Mouse (Mus musculus): ENCODE measurements around the gene Rasip1. TPM values are rescaled to one million over a fixed set of nuclear protein-coding genes. Genes with fewer than 3 reads are reported as not detected.
A peak's percentile ranks its signal among the peaks of the same experiment; 100 is the strongest.

Rasip1 gene
- polyA plus RNA-seq, 1 experiment, result 11.6 TPM

- Histone ChIP-seq H3K27me3 (ENCODE audit: control insufficient read depth, insufficient read depth, low read length) (peaks cover 36% of the 10 kb centered on the region), H3K27ac (ENCODE audit: insufficient read depth, low read depth, low read length) (no peak overlapping the region), H3K36me3 (ENCODE audit: control insufficient read depth, insufficient read depth, low read length) (no peaks in the 10 kb centered on the region), H3K4me1 (ENCODE audit: control insufficient read depth, insufficient read depth, insufficient read length, low read length) (peaks cover 2% of the 10 kb centered on the region), H3K4me3 (ENCODE audit: low read depth, low read length) (no peak overlapping the region)
- no peak for TF ChIP-seq CTCF (IDR thresholded peaks at IDR 0.05; ENCODE audit: extremely low read depth, insufficient read length, insufficient replicate concordance, low read depth, low read length)
- no peak for TF ChIP-seq POLR2A (IDR thresholded peaks at IDR 0.05; ENCODE audit: low read depth, low read length)
- 33% methylated on average over 35 of the region's 35 CpGs for WGBS
These were observed 5.2 kb downstream of the Rasip1 start for GRCm38 (mm10) chr7:45632499-45632898.

- H3K36me3 ChIP-seq (ENCODE audit: control insufficient read depth, insufficient read depth, low read length), result no peaks in the 10 kb centered on the region
- H3K27ac ChIP-seq (ENCODE audit: insufficient read depth, low read depth, low read length), result peak overlapping the region; percentile 6; the same call in 1 of the 2 replicates
- H3K4me3 ChIP-seq (ENCODE audit: low read depth, low read length), result no peak overlapping the region
- H3K4me1 ChIP-seq (ENCODE audit: control insufficient read depth, insufficient read depth, insufficient read length, low read length), result peaks cover 4% of the 10 kb centered on the region
- H3K27me3 ChIP-seq (ENCODE audit: control insufficient read depth, insufficient read depth, low read length), result peaks cover 25% of the 10 kb centered on the region
- 79% methylated on average over 11 of the region's 11 CpGs for WGBS
- TF ChIP-seq CTCF (IDR thresholded peaks at IDR 0.05; ENCODE audit: extremely low read depth, insufficient read length, insufficient replicate concordance, low read depth, low read length) (no peak), POLR2A (IDR thresholded peaks at IDR 0.05; ENCODE audit: low read depth, low read length) (no peak)
These were observed 7.8 kb downstream of the Rasip1 start for GRCm38 (mm10) chr7:45634946-45635681.

GRCm38 (mm10) chr7:45635711-45636688 is 8.7 kb downstream of the Rasip1 start:
- TF ChIP-seq CTCF (IDR thresholded peaks at IDR 0.05; ENCODE audit: extremely low read depth, insufficient read length, insufficient replicate concordance, low read depth, low read length), result no peak
- TF ChIP-seq POLR2A (IDR thresholded peaks at IDR 0.05; ENCODE audit: low read depth, low read length), result no peak
- Histone ChIP-seq H3K27ac (ENCODE audit: insufficient read depth, low read depth, low read length) (no peak overlapping the region), H3K4me1 (ENCODE audit: control insufficient read depth, insufficient read depth, insufficient read length, low read length) (peaks cover 4% of the 10 kb centered on the region), H3K4me3 (ENCODE audit: low read depth, low read length) (no peak overlapping the region), H3K36me3 (ENCODE audit: control insufficient read depth, insufficient read depth, low read length) (no peaks in the 10 kb centered on the region), H3K27me3 (ENCODE audit: control insufficient read depth, insufficient read depth, low read length) (peaks cover 26% of the 10 kb centered on the region)
- 79% methylated on average over 15 of the region's 15 CpGs for WGBS

GRCm38 (mm10) chr7:45637710-45638109 is 10.4 kb downstream of the Rasip1 start:
- 87% methylated on average over 6 of the region's 6 CpGs for WGBS
- Histone ChIP-seq H3K27ac (ENCODE audit: insufficient read depth, low read depth, low read length) (no peak overlapping the region), H3K4me1 (ENCODE audit: control insufficient read depth, insufficient read depth, insufficient read length, low read length) (peaks cover 4% of the 10 kb centered on the region), H3K4me3 (ENCODE audit: low read depth, low read length) (no peak overlapping the region), H3K36me3 (ENCODE audit: control insufficient read depth, insufficient read depth, low read length) (no peaks in the 10 kb centered on the region), H3K27me3 (ENCODE audit: control insufficient read depth, insufficient read depth, low read length) (peaks cover 26% of the 10 kb centered on the region; the same call in 1 of the 2 replicates)
- no peak for TF ChIP-seq CTCF (IDR thresholded peaks at IDR 0.05; ENCODE audit: extremely low read depth, insufficient read length, insufficient replicate concordance, low read depth, low read length)
- no peak for TF ChIP-seq POLR2A (IDR thresholded peaks at IDR 0.05; ENCODE audit: low read depth, low read length)

GRCm38 (mm10) chr7:45638623-45639401 is 11.5 kb downstream of the Rasip1 start:
- TF ChIP-seq CTCF (IDR thresholded peaks at IDR 0.05; ENCODE audit: extremely low read depth, insufficient read length, insufficient replicate concordance, low read depth, low read length), result no peak
- TF ChIP-seq POLR2A (IDR thresholded peaks at IDR 0.05; ENCODE audit: low read depth, low read length), result no peak
- no peak overlapping the region for H3K4me3 ChIP-seq (ENCODE audit: low read depth, low read length)
- peaks cover 21% of the 10 kb centered on the region; the same call in 1 of the 2 replicates for H3K27me3 ChIP-seq (ENCODE audit: control insufficient read depth, insufficient read depth, low read length)
- H3K27ac ChIP-seq (ENCODE audit: insufficient read depth, low read depth, low read length), result no peak overlapping the region
- 41% methylated on average over 29 of the region's 29 CpGs for WGBS
- peaks cover 4% of the 10 kb centered on the region for H3K4me1 ChIP-seq (ENCODE audit: control insufficient read depth, insufficient read depth, insufficient read length, low read length)
- H3K36me3 ChIP-seq (ENCODE audit: control insufficient read depth, insufficient read depth, low read length), result no peaks in the 10 kb centered on the region

GRCm38 (mm10) chr7:45639561-45640027 is 12.3 kb downstream of the Rasip1 start, which contains the start of gene Mamstr:
Gene Mamstr (plus strand): TSS chr7:45639977.
- 46% methylated on average over 19 of the region's 19 CpGs for WGBS
- no peak within 1 kb of the TSS for H3K4me3 ChIP-seq (ENCODE audit: low read depth, low read length)
- no peaks in the 10 kb centered on the region for H3K36me3 ChIP-seq (ENCODE audit: control insufficient read depth, insufficient read depth, low read length)
- H3K27me3 ChIP-seq (ENCODE audit: control insufficient read depth, insufficient read depth, low read length), result peaks cover 26% of the 10 kb centered on the region
- H3K4me1 ChIP-seq (ENCODE audit: control insufficient read depth, insufficient read depth, insufficient read length, low read length), result peaks cover 6% of the 10 kb centered on the region
- no peak within 1 kb of the TSS for H3K27ac ChIP-seq (ENCODE audit: insufficient read depth, low read depth, low read length)
- TF ChIP-seq POLR2A (IDR thresholded peaks at IDR 0.05; ENCODE audit: low read depth, low read length) (no peak), CTCF (IDR thresholded peaks at IDR 0.05; ENCODE audit: extremely low read depth, insufficient read length, insufficient replicate concordance, low read depth, low read length) (no peak)

All from small intestine, adult 2 months (tissue).